Mouse (Mus musculus) E14TG2a.4 (cell line): ENCODE measurements around the gene Cdh16.

Experiments
- CTCF ChIP-seq: conservative IDR thresholded peaks from 2 replicates; pipeline ENCODE4 v1.5.1; 2014; ENCODE audit warnings: low read length
- POU5F1 ChIP-seq: IDR thresholded peaks from 2 replicates; pipeline ENCODE4 v1.6.1; 2014; ENCODE audit warnings: low read length, borderline replicate concordance

DNA sequence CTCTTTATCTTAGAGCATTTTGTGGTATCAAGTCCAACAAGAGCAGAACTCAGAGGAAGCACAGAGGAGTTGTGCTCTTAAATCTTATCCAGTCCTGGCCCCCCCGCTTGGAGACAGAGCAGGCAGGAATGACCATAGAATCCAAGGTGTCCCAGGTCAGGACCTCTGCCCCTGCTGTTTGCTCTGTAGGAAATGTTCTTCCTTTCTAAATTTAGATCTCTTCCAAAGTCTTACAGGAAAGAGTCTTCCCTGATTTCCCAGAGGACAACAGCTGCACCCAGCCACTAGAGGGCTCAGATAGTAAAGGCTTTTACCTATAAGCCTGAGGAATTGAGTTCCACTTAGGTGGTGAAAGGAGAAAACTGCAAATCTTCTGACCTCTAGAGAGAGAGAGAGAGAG lies 54.6 kb downstream of the Cdh16 start:
- TF ChIP-seq CTCF (peak; percentile 45), POU5F1 (no peak)
